Mouse (Mus musculus) ES-Bruce4 (cell line): ENCODE measurements around the gene Pik3r1. TPM values are rescaled to one million over a fixed set of nuclear protein-coding genes. Genes with fewer than 3 reads are reported as not detected.

Experiments
- H3K27ac ChIP-seq: 2 replicates; pipeline ENCODE4 v1.5.1; 2012; ENCODE audit warnings: low read length, inconsistent platforms; ENCODE audit not compliant: insufficient read depth
- H3K27me3 ChIP-seq: 2 replicates; pipeline ENCODE4 v1.6.1; 2012; ENCODE audit warnings: mild to moderate bottlenecking, low read length, inconsistent platforms; ENCODE audit not compliant: control insufficient read depth, poor library complexity, insufficient read depth, severe bottlenecking
- H3K36me3 ChIP-seq: 2 replicates; pipeline ENCODE4 v1.6.1; 2012; ENCODE audit warnings: inconsistent platforms, mild to moderate bottlenecking, low read length, moderate library complexity; ENCODE audit not compliant: control insufficient read depth, poor library complexity, insufficient read depth, severe bottlenecking
- H3K4me1 ChIP-seq: one replicate; pipeline ENCODE4 v1.8.1; 2011; ENCODE audit warnings: low read length; ENCODE audit not compliant: control insufficient read depth, insufficient read depth
- H3K4me3 ChIP-seq: 2 replicates; pipeline ENCODE4 v1.5.1; 2011; ENCODE audit warnings: low read depth, mild to moderate bottlenecking, low read length
- H3K9ac ChIP-seq: 2 replicates; pipeline ENCODE4 v1.6.1; 2012; ENCODE audit warnings: low read depth, mild to moderate bottlenecking, inconsistent platforms; ENCODE audit not compliant: poor library complexity, severe bottlenecking
- H3K9me3 ChIP-seq: replicated peaks from 2 replicates; pipeline ENCODE4 v1.6.1; 2012; ENCODE audit warnings: mild to moderate bottlenecking, low read length, inconsistent platforms; ENCODE audit not compliant: control insufficient read depth, poor library complexity, insufficient read depth, severe bottlenecking
- CTCF ChIP-seq: IDR thresholded peaks from one replicate; pipeline ENCODE4 v1.8.1; 2011; ENCODE audit warnings: low read depth, low read length
- EP300 ChIP-seq: IDR thresholded peaks from 2 replicates; pipeline ENCODE4 v1.6.1; 2011; ENCODE audit warnings: low read depth, low read length; ENCODE audit not compliant: insufficient read depth
- POLR2A ChIP-seq: IDR thresholded peaks from one replicate; pipeline ENCODE4 v1.8.1; 2011; ENCODE audit warnings: low read length; ENCODE audit not compliant: insufficient read depth
- polyA plus RNA-seq: library from polyadenylated mRNA; stranded (reverse); fragments of >200 nt; gene quantifications from 2 replicates; pipeline ENCODE4 v1.2.4, GENCODE M21; 2011; ENCODE audit warnings: low read depth; ENCODE audit not compliant: missing spikeins, insufficient read depth, insufficient read length

The Pik3r1 gene
- polyA plus RNA-seq, 1 experiment: 7.5 TPM

GRCm38 (mm10) chr13:101661567-101661966, 106.5 kb downstream of the Pik3r1 start:
- H3K4me1 ChIP-seq: peaks cover 2% of the 10 kb centered on the region

GRCm38 (mm10) chr13:101660187-101660586, 107.8 kb downstream of the Pik3r1 start:
- no peak overlapping the region for H3K9ac ChIP-seq
- H3K27me3 ChIP-seq: no peaks in the 10 kb centered on the region
- H3K4me3 ChIP-seq: no peak overlapping the region
- H3K4me1 ChIP-seq: peaks cover 2% of the 10 kb centered on the region
- no peaks in the 10 kb centered on the region for H3K36me3 ChIP-seq
- TF ChIP-seq POLR2A (no peak), EP300 (no peak), CTCF (no peak)
- no peaks in the 10 kb centered on the region for H3K9me3 ChIP-seq
- no peak overlapping the region for H3K27ac ChIP-seq

More at GRCm38 (mm10) chr13:101661567-101661966, 106.5 kb downstream of the Pik3r1 start:
- Histone ChIP-seq H3K9ac (no peak overlapping the region), H3K27me3 (no peaks in the 10 kb centered on the region), H3K27ac (no peak overlapping the region), H3K9me3 (no peaks in the 10 kb centered on the region), H3K4me3 (no peak overlapping the region), H3K36me3 (no peaks in the 10 kb centered on the region)
- no peak for TF ChIP-seq CTCF
- TF ChIP-seq POLR2A: no peak
- no peak for TF ChIP-seq EP300

GRCm38 (mm10) chr13:101652131-101652530, 115.9 kb downstream of the Pik3r1 start:
- Histone ChIP-seq H3K4me3 (no peak overlapping the region), H3K4me1 (no peaks in the 10 kb centered on the region), H3K9me3 (no peaks in the 10 kb centered on the region), H3K9ac (no peak overlapping the region), H3K27me3 (no peaks in the 10 kb centered on the region), H3K27ac (no peak overlapping the region), H3K36me3 (no peaks in the 10 kb centered on the region)
- TF ChIP-seq EP300 (no peak), POLR2A (no peak), CTCF (no peak)

GRCm38 (mm10) chr13:101641632-101642031, 126.4 kb downstream of the Pik3r1 start:
- Histone ChIP-seq H3K4me3 (no peak overlapping the region), H3K27ac (no peak overlapping the region), H3K27me3 (no peaks in the 10 kb centered on the region), H3K36me3 (no peaks in the 10 kb centered on the region), H3K9me3 (no peaks in the 10 kb centered on the region), H3K9ac (no peak overlapping the region), H3K4me1 (no peaks in the 10 kb centered on the region)
- no peak for TF ChIP-seq EP300
- no peak for TF ChIP-seq POLR2A
- TF ChIP-seq CTCF: no peak

- Histone ChIP-seq H3K4me3 (no peak overlapping the region), H3K9me3 (no peaks in the 10 kb centered on the region), H3K4me1 (no peaks in the 10 kb centered on the region), H3K27me3 (no peaks in the 10 kb centered on the region), H3K9ac (no peak overlapping the region), H3K36me3 (no peaks in the 10 kb centered on the region), H3K27ac (no peak overlapping the region)
- TF ChIP-seq EP300: no peak
- TF ChIP-seq POLR2A: no peak
- no peak for TF ChIP-seq CTCF
These were observed 132.2 kb downstream of the Pik3r1 start for GRCm38 (mm10) chr13:101635837-101636236.

GRCm38 (mm10) chr13:101634420-101634819, 133.6 kb downstream of the Pik3r1 start:
- Histone ChIP-seq H3K27me3 (no peaks in the 10 kb centered on the region), H3K9me3 (no peaks in the 10 kb centered on the region), H3K27ac (no peak overlapping the region), H3K4me3 (no peak overlapping the region), H3K4me1 (no peaks in the 10 kb centered on the region), H3K9ac (no peak overlapping the region), H3K36me3 (no peaks in the 10 kb centered on the region)
- TF ChIP-seq CTCF: no peak
- no peak for TF ChIP-seq EP300
- no peak for TF ChIP-seq POLR2A
